In genomic region chr12:79963443-79964025, GRCm38 (mm10) we compare ENCODE assay signal across 17 mouse cellular contexts.
DNase-seq lines count a peak whose midpoint lies in the region; ATAC-seq and TF ChIP-seq lines count a peak whose summit lies in the region.
"Had no signal": no experiment of that assay in that cellular context is flagged by ENCODE, and none has a peak within 500 bp of the region (broad histone marks: within the 10 kb centered on the region; RNA-seq: fewer than 3 reads in every experiment).

No protein-coding gene starts in this region.

- no peaks in the 10 kb centered on the region for H3K27me3 ChIP-seq in kidney, adult 2 months (replicated peaks; ENCODE audit: control insufficient read depth, insufficient read depth, low read length)
- no peaks in the 10 kb centered on the region for H3K27me3 ChIP-seq in testis, adult 2 months (ENCODE audit: control insufficient read depth, insufficient read depth, low read length)
- no peaks in the 10 kb centered on the region for H3K27me3 ChIP-seq in hindbrain, embryonic 14.5 days (ENCODE audit: control insufficient read depth, insufficient read depth, low read length)
- H3K27me3 ChIP-seq: embryonic facial prominence, embryonic 15.5 days; hindbrain, embryonic 12.5 days; midbrain, embryonic 15.5 days had no signal

- no peak overlapping the region; the same call in 1 of the 2 replicates for H3K27ac ChIP-seq in kidney, adult 2 months (ENCODE audit: insufficient read depth, low read depth, low read length)
- H3K27ac ChIP-seq in testis, adult 2 months (ENCODE audit: control insufficient read depth, insufficient read depth, low read depth, low read length): peak overlapping the region; percentile 27; the same call in 1 of the 2 replicates
- H3K27ac ChIP-seq in hindbrain, embryonic 14.5 days: no peak overlapping the region
- H3K27ac ChIP-seq: embryonic facial prominence, embryonic 15.5 days; hindbrain, embryonic 12.5 days; midbrain, embryonic 15.5 days had no signal

- no peak overlapping the region for H3K9ac ChIP-seq in hindbrain, embryonic 14.5 days
- H3K9ac ChIP-seq: embryonic facial prominence, embryonic 15.5 days; forebrain, postnatal 0 days; hindbrain, embryonic 12.5 days; midbrain, embryonic 15.5 days had no signal

- H3K4me3 ChIP-seq in kidney, adult 2 months (ENCODE audit: insufficient read depth, low read depth, low read length): no peak overlapping the region
- no peak overlapping the region for H3K4me3 ChIP-seq in testis, adult 2 months (ENCODE audit: control insufficient read depth, low read depth, low read length)
- H3K4me3 ChIP-seq in hindbrain, embryonic 14.5 days (replicated peaks; ENCODE audit: low read length): no peak overlapping the region
- H3K4me3 ChIP-seq: embryonic facial prominence, embryonic 15.5 days; hindbrain, embryonic 12.5 days; midbrain, embryonic 15.5 days had no signal

- no peaks in the 10 kb centered on the region for H3K36me3 ChIP-seq in kidney, adult 2 months (ENCODE audit: control insufficient read depth, insufficient read depth, low read length)
- no peaks in the 10 kb centered on the region for H3K36me3 ChIP-seq in testis, adult 2 months (ENCODE audit: control insufficient read depth, insufficient read depth, low read length)
- no peaks in the 10 kb centered on the region for H3K36me3 ChIP-seq in hindbrain, embryonic 14.5 days (replicated peaks; ENCODE audit: control insufficient read depth, insufficient read depth)
- H3K36me3 ChIP-seq: embryonic facial prominence, embryonic 15.5 days; hindbrain, embryonic 12.5 days; midbrain, embryonic 15.5 days had no signal

- peaks cover 4% of the 10 kb centered on the region; the same call in 1 of the 2 replicates for H3K4me1 ChIP-seq in kidney, adult 2 months (ENCODE audit: control insufficient read depth, insufficient read depth, low read length)
- H3K4me1 ChIP-seq in testis, adult 2 months (ENCODE audit: control insufficient read depth, insufficient read depth, low read length): peaks cover 8% of the 10 kb centered on the region
- H3K4me1 ChIP-seq in hindbrain, embryonic 14.5 days (replicated peaks; ENCODE audit: control insufficient read depth, insufficient read depth, low read length): peaks cover 13% of the 10 kb centered on the region

- TF ChIP-seq POLR2A in kidney, adult 2 months (IDR thresholded peaks at IDR 0.05; ENCODE audit: low read depth, low read length): no peak
- no peak for TF ChIP-seq POLR2A in testis, adult 2 months (IDR thresholded peaks at IDR 0.05; ENCODE audit: control insufficient read depth, low read depth, low read length)

- 77% methylated on average over 9 of the region's 9 CpGs for WGBS in kidney, adult 2 months
- WGBS in hindbrain, embryonic 14.5 days: 86% methylated on average over 9 of the region's 9 CpGs

- DNase-seq in embryo, embryonic 10.5 days (ENCODE audit: low spot score): peak; percentile 32
- no peak for DNase-seq in embryo, embryonic 11 days
- peak; percentile 36 for DNase-seq in kidney, adult 2 months
- no peak for DNase-seq in kidney, postnatal 14 days
- no peak for DNase-seq in testis, postnatal 14 days (ENCODE audit: low spot score)
- DNase-seq in hindbrain, embryonic 14.5 days (ENCODE audit: low spot score): no peak
- DNase-seq in thymus, postnatal 14 days: no peak
- DNase-seq: cerebellum, postnatal 10 days; forebrain, postnatal 0 days; kidney, postnatal 4 days; liver; lung, postnatal 36 days; spleen, adult 18-20 months had no signal

- no peaks in the 10 kb centered on the region for H3K9me3 ChIP-seq in hindbrain, embryonic 14.5 days (ENCODE audit: control insufficient read depth, low read length)
- H3K9me3 ChIP-seq: embryonic facial prominence, embryonic 15.5 days; hindbrain, embryonic 12.5 days; midbrain, embryonic 15.5 days had no signal

- no peak for ATAC-seq in hindbrain, embryonic 14.5 days (ENCODE audit: low FRiP score)
- ATAC-seq: forebrain, postnatal 0 days; midbrain, embryonic 15.5 days had no signal

- no peak overlapping the region for H3K4me2 ChIP-seq in hindbrain, embryonic 14.5 days (replicated peaks)
- H3K4me2 ChIP-seq: embryonic facial prominence, embryonic 15.5 days; hindbrain, embryonic 12.5 days; midbrain, embryonic 15.5 days had no signal

- no peak for TF ChIP-seq CTCF in kidney, adult 2 months (conservative IDR thresholded peaks at IDR 0.05; ENCODE audit: insufficient read depth, insufficient read length, low read depth, low read length)
- TF ChIP-seq CTCF in testis, adult 2 months (IDR thresholded peaks at IDR 0.05; ENCODE audit: control insufficient read depth, insufficient read depth, insufficient replicate concordance, low read depth, low read length): no peak

Comparison
In these comparisons a context has a peak if more than half of its experiments do, and no peak if none do; other contexts are left out.
1. DNase-seq: peak in embryo, embryonic 10.5 days (single experiment) and kidney, adult 2 months (single experiment); none in embryo, embryonic 11 days (single experiment), kidney, postnatal 14 days (single experiment), testis, postnatal 14 days (single experiment), hindbrain, embryonic 14.5 days (single experiment) and thymus, postnatal 14 days (single experiment).